Mouse (Mus musculus) spleen, adult 10 weeks (tissue): Measurements from ENCODE around the gene Cdc42ep2. TPM values are rescaled to one million over a fixed set of nuclear protein-coding genes. Genes with fewer than 3 reads are reported as not detected.

Source experiments
- polyA plus RNA-seq: library from polyadenylated mRNA; stranded (reverse); fragments of 350-450 nt; fragmentation: Illumina TruSeq; extraction: RNeasy Lipid Tissue Mini Kit (QIAGEN cat#74804); gene quantifications from one replicate; pipeline ENCODE4 v1.2.3, GENCODE M21; 2015; ENCODE audit warnings: low replicate concordance; ENCODE audit not compliant: insufficient read depth

Gene Cdc42ep2
- 6.4 TPM for polyA plus RNA-seq

DNA sequence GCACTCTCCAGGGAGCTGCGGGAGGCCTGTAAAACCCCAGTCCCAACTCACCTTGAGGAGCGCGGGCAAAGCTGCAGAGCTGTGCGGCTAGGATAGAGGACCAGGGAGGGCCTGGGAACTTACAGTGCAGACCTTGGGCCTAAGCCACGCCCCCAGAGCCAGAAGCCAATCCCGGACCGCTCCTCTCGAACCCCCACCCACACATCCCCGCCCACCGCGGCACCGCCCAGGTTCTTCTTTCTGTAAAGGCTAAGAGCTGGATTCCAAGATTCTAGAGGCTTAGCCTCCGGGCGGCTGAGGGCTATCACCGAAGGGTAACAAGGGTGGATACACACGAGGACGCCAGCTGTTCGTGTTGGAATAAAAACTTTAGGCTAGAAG lies at the start of gene Cdc42ep2:
Gene Cdc42ep2, minus strand, starts transcription at position 104 of the 381 bp plus-strand sequence.

DNA sequence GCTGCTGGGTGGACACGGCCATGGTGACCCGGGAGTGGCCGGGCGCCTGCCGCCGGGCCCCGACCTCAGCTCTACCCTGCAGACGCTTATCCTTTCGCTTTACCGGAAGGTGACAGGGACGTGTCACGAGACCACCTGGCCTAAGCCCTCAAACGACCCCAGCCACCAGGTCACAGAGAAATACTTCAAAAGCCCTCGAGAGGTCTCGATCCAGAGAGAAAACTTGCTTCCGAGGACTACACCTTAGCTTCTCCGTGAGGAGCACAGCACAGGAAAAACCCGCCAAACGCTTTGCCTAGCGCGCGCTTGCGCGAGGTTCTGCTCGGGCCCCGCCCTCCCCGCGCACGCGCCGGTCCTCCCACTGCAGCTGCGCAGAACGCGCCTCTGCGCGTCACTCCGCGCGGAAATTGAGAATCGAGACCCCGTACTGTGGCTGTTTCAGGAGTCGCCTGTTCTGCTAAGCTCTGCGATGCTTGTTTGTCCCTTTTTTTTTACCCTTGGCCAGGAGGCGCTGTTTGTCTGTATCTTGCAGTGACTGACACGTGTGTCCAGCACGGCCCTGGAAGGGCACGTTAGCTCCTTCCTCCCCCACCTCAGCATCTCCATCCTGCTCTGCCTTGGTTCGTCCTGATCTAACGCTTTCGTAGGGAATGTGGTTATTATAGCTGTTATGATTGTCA lies 39.4 kb upstream of the Cdc42ep2 start, which contains the start of gene Pola2:
Gene Pola2, minus strand, starts transcription at position 320 of the 680 bp plus-strand sequence.

DNA sequence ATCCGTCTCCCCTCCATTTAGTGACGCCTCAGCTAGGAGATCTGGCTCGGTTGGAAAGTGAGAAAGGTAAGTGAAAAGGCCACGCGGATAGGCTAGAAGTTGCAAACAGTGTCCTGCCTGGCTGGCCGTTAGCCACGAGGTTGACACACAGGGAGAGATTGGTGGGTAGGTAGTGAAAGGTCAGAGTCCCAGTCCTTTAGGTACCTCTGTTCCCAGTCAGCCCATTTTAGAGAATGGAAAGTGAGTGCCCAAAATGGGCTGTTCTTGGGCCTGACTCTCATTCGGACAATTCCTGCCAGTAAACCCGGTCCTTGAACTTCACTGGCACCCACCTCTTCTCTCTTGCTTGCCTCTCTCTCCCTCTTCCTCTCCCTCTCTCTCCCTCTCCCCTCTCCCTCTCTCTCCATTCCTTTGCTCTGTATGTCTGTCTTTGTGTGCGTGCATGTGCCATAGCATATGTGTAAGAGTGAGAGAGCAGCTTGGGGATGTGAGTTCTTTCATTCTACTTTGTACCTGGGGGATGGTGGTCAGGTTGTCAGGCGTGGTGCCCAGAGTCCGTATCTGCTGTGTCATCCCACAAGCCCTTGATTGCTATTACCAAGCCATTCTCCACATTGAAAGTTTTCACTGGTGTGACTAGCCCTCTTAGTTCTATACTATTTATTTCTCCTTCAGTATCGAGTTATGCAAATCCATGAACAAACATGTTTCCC lies 11.5 kb downstream of the Cdc42ep2 start, which contains the start of gene Dpf2:
Gene Dpf2, minus strand, starts transcription at position 4 of the 713 bp plus-strand sequence.

DNA sequence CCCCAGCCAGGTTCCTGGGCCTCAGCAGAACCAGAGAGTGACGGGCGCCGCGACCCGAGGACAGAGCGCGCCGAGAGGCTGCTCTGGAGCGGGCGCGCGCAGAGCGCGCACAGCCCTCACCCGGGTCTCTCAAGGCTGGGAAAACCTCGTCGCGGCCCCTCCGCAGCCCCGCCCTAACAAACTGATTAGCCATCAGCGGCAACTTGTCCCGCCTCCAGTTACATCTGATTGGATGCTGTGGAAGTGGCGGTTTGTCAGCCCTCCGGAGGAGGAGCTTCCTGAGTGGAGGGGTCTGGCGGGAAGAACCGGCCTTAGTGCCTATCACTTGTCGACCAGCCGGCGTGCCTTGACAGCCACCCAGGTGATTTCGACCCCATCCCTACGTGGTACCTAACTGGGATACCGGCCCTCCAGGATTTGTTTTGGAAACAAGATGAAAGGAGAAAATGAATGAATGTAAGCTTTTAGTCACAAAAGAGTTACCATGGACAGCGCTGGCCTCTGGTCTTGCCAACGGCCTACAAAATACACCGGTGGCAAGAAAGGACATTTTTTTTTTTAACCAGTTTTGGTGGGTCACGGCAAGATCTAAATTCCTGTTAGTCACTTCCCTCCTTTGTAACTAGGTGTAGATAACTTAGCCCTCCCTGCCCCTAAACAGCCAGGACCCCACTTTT lies 30.5 kb downstream of the Cdc42ep2 start, which contains the start of gene Tigd3:
Gene Tigd3, minus strand, starts transcription at position 148 of the 677 bp plus-strand sequence.

GRCm38 (mm10) chr19:5877618-5878361 lies 46.8 kb downstream of the Cdc42ep2 start, which contains the start of gene Slc25a45:
Gene Slc25a45 (plus strand): TSS chr19:5877808.

GRCm38 (mm10) chr19:5874969-5875480 lies 49.6 kb downstream of the Cdc42ep2 start, which contains the start of gene Frmd8:
Gene Frmd8 (minus strand): TSS chr19:5875274.

Other genes starting within 250 kb of the Cdc42ep2 start
- 12.7 TPM for gene Map3k11, start 236.1 kb downstream of the Cdc42ep2 start, polyA plus RNA-seq
- gene Pcnx3, start 235.9 kb downstream of the Cdc42ep2 start, polyA plus RNA-seq: 25.8 TPM
- gene Kcnk7, start 220.4 kb downstream of the Cdc42ep2 start, polyA plus RNA-seq: not detected
- 29.0 TPM for gene Ehbp1l1, start 198.5 kb downstream of the Cdc42ep2 start, polyA plus RNA-seq
- 8.4 TPM for gene Fam89b, start 195.2 kb downstream of the Cdc42ep2 start, polyA plus RNA-seq
- 9.0 TPM for gene Ltbp3, start 183.9 kb downstream of the Cdc42ep2 start, polyA plus RNA-seq
- 17.1 TPM for gene Scyl1, start 153.4 kb downstream of the Cdc42ep2 start, polyA plus RNA-seq
- 18.0 TPM for gene Frmd8, start 49.5 kb downstream of the Cdc42ep2 start, polyA plus RNA-seq
- gene Slc25a45, start 47.0 kb downstream of the Cdc42ep2 start, polyA plus RNA-seq: 35.5 TPM
- gene Tigd3, start 30.7 kb downstream of the Cdc42ep2 start, polyA plus RNA-seq: 0.84 TPM
- gene Dpf2, start 11.8 kb downstream of the Cdc42ep2 start, polyA plus RNA-seq: 103 TPM
- 30.6 TPM for gene Pola2, start 39.4 kb upstream of the Cdc42ep2 start, polyA plus RNA-seq
- not detected for gene Slc22a20, start 61.3 kb upstream of the Cdc42ep2 start, polyA plus RNA-seq
- 28.9 TPM for gene Capn1, start 91.1 kb upstream of the Cdc42ep2 start, polyA plus RNA-seq
- 42.1 TPM for gene Syvn1, start 121.8 kb upstream of the Cdc42ep2 start, polyA plus RNA-seq
- gene Mrpl49, start 133.0 kb upstream of the Cdc42ep2 start, polyA plus RNA-seq: 48.0 TPM
- 1,233 TPM for gene Fau, start 133.0 kb upstream of the Cdc42ep2 start, polyA plus RNA-seq
- gene Znhit2, start 136.4 kb upstream of the Cdc42ep2 start, polyA plus RNA-seq: 0.99 TPM
- 8.7 TPM for gene Tm7sf2, start 143.6 kb upstream of the Cdc42ep2 start, polyA plus RNA-seq
- gene Vps51, start 152.4 kb upstream of the Cdc42ep2 start, polyA plus RNA-seq: 47.4 TPM
- gene Tmem262, start 155.2 kb upstream of the Cdc42ep2 start, polyA plus RNA-seq: not detected
- not detected for gene Gm28374, start 157.4 kb upstream of the Cdc42ep2 start, polyA plus RNA-seq
- gene Zfpl1, start 160.1 kb upstream of the Cdc42ep2 start, polyA plus RNA-seq: 12.9 TPM
- 8.2 TPM for gene Cdca5, start 160.2 kb upstream of the Cdc42ep2 start, polyA plus RNA-seq
- gene AC131692.1, start 169.6 kb upstream of the Cdc42ep2 start, polyA plus RNA-seq: 0.47 TPM
- gene Naaladl1, start 181.0 kb upstream of the Cdc42ep2 start, polyA plus RNA-seq: not detected
- 4.3 TPM for gene Sac3d1, start 193.8 kb upstream of the Cdc42ep2 start, polyA plus RNA-seq
- gene Snx15, start 203.5 kb upstream of the Cdc42ep2 start, polyA plus RNA-seq: 16.4 TPM
- gene Batf2, start 216.2 kb upstream of the Cdc42ep2 start, polyA plus RNA-seq: 1.8 TPM
- gene Arl2, start 216.7 kb upstream of the Cdc42ep2 start, polyA plus RNA-seq: 11.0 TPM